Mouse (Mus musculus): ENCODE results near the gene Msh4. TPM values are rescaled to one million over a fixed set of nuclear protein-coding genes. Genes with fewer than 3 reads are reported as not detected.

The Msh4 gene
- polyA plus RNA-seq, 1 experiment = 1.8 TPM

- no peaks in the 10 kb centered on the region for H3K27me3 ChIP-seq (ENCODE audit: control insufficient read depth, insufficient read depth, low read length, poor library complexity, severe bottlenecking)
- H3K4me3 ChIP-seq (ENCODE audit: low read depth, low read length) = no peak overlapping the region
- no peak overlapping the region for H3K27ac ChIP-seq (ENCODE audit: insufficient read depth, low read length)
- H3K4me1 ChIP-seq (ENCODE audit: control insufficient read depth, insufficient read depth, low read length) = no peaks in the 10 kb centered on the region
- no peak overlapping the region for H3K9ac ChIP-seq (ENCODE audit: low read depth, poor library complexity, severe bottlenecking)
- TF ChIP-seq EP300 (IDR thresholded peaks at IDR 0.05; ENCODE audit: insufficient read depth, low read depth, low read length) (no peak), CTCF (IDR thresholded peaks at IDR 0.05; ENCODE audit: low read depth, low read length) (no peak), POLR2A (IDR thresholded peaks at IDR 0.05; ENCODE audit: insufficient read depth, low read length) (no peak)
- H3K36me3 ChIP-seq (ENCODE audit: control insufficient read depth, insufficient read depth, low read length, poor library complexity, severe bottlenecking) = no peaks in the 10 kb centered on the region
- H3K9me3 ChIP-seq (replicated peaks; ENCODE audit: control insufficient read depth, insufficient read depth, low read length, poor library complexity, severe bottlenecking) = no peaks in the 10 kb centered on the region
Measured at GRCm38 (mm10) chr3:153849368-153850015, 56.4 kb downstream of the Msh4 start.

- Histone ChIP-seq H3K36me3 (ENCODE audit: control insufficient read depth, insufficient read depth, low read length, poor library complexity, severe bottlenecking) (no peaks in the 10 kb centered on the region), H3K27me3 (ENCODE audit: control insufficient read depth, insufficient read depth, low read length, poor library complexity, severe bottlenecking) (no peaks in the 10 kb centered on the region), H3K4me1 (ENCODE audit: control insufficient read depth, insufficient read depth, low read length) (no peaks in the 10 kb centered on the region), H3K4me3 (ENCODE audit: low read depth, low read length) (no peak overlapping the region), H3K27ac (ENCODE audit: insufficient read depth, low read length) (no peak overlapping the region), H3K9ac (ENCODE audit: low read depth, poor library complexity, severe bottlenecking) (no peak overlapping the region), H3K9me3 (replicated peaks; ENCODE audit: control insufficient read depth, insufficient read depth, low read length, poor library complexity, severe bottlenecking) (no peaks in the 10 kb centered on the region)
- no peak for TF ChIP-seq POLR2A (IDR thresholded peaks at IDR 0.05; ENCODE audit: insufficient read depth, low read length)
- no peak for TF ChIP-seq EP300 (IDR thresholded peaks at IDR 0.05; ENCODE audit: insufficient read depth, low read depth, low read length)
Measured at GRCm38 (mm10) chr3:153847207-153847733, 58.7 kb downstream of the Msh4 start.

GRCm38 (mm10) chr3:153846109-153846508 is 59.8 kb downstream of the Msh4 start:
- no peaks in the 10 kb centered on the region for H3K36me3 ChIP-seq (ENCODE audit: control insufficient read depth, insufficient read depth, low read length, poor library complexity, severe bottlenecking)
- H3K27ac ChIP-seq (ENCODE audit: insufficient read depth, low read length) = no peak overlapping the region
- no peaks in the 10 kb centered on the region for H3K4me1 ChIP-seq (ENCODE audit: control insufficient read depth, insufficient read depth, low read length)
- TF ChIP-seq POLR2A (IDR thresholded peaks at IDR 0.05; ENCODE audit: insufficient read depth, low read length) (no peak), EP300 (IDR thresholded peaks at IDR 0.05; ENCODE audit: insufficient read depth, low read depth, low read length) (no peak), CTCF (IDR thresholded peaks at IDR 0.05; ENCODE audit: low read depth, low read length) (no peak)
- H3K4me3 ChIP-seq (ENCODE audit: low read depth, low read length) = no peak overlapping the region
- H3K9me3 ChIP-seq (replicated peaks; ENCODE audit: control insufficient read depth, insufficient read depth, low read length, poor library complexity, severe bottlenecking) = no peaks in the 10 kb centered on the region
- H3K9ac ChIP-seq (ENCODE audit: low read depth, poor library complexity, severe bottlenecking) = no peak overlapping the region
- H3K27me3 ChIP-seq (ENCODE audit: control insufficient read depth, insufficient read depth, low read length, poor library complexity, severe bottlenecking) = no peaks in the 10 kb centered on the region

DNA sequence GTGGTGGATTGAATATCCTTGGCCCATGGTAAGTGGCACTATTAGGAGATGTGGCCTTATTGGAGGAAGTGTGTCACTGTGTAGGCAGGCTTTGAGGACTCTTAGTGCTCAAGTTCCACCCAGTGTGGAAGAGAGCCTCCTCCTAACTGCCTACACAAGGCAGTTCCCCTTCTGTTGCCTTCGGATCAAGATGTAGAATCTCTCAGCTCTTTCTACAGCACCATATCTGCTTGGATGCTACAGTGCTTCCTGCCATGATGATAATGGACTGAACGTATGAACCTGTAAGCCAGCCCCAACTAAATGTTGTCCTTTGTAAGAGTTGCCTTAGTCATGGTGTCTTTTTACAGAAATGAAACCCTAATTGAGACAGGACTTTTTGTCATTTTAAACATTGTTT is 60.4 kb downstream of the Msh4 start:
- no peaks in the 10 kb centered on the region for H3K36me3 ChIP-seq (ENCODE audit: control insufficient read depth, insufficient read depth, low read length, poor library complexity, severe bottlenecking)
- H3K4me1 ChIP-seq (ENCODE audit: control insufficient read depth, insufficient read depth, low read length) = no peaks in the 10 kb centered on the region
- no peak overlapping the region for H3K27ac ChIP-seq (ENCODE audit: insufficient read depth, low read length)
- no peaks in the 10 kb centered on the region for H3K9me3 ChIP-seq (replicated peaks; ENCODE audit: control insufficient read depth, insufficient read depth, low read length, poor library complexity, severe bottlenecking)
- no peak overlapping the region for H3K4me3 ChIP-seq (ENCODE audit: low read depth, low read length)
- H3K9ac ChIP-seq (ENCODE audit: low read depth, poor library complexity, severe bottlenecking) = no peak overlapping the region
- TF ChIP-seq EP300 (IDR thresholded peaks at IDR 0.05; ENCODE audit: insufficient read depth, low read depth, low read length) (no peak), POLR2A (IDR thresholded peaks at IDR 0.05; ENCODE audit: insufficient read depth, low read length) (no peak), CTCF (IDR thresholded peaks at IDR 0.05; ENCODE audit: low read depth, low read length) (no peak)
- H3K27me3 ChIP-seq (ENCODE audit: control insufficient read depth, insufficient read depth, low read length, poor library complexity, severe bottlenecking) = no peaks in the 10 kb centered on the region

DNA sequence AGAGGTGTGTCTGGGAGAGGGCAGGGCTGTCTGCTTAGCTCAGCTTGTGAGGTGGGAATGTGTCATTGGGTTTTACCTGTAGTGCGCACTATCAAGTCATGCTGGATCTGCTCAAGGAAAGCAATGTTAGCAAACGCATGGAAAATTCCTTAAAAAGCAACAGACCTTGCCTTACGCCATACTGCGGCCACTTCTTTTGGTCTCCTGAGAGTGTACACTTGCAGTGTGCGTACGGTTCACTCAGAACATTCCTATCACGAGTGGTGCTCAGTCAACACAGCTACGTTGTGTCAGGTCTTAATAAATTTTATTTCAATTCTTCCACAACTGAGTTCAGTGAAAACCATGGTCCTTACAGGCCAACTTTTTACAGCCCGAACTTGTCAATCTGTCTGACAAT is 61.2 kb downstream of the Msh4 start:
- Histone ChIP-seq H3K9ac (ENCODE audit: low read depth, poor library complexity, severe bottlenecking) (no peak overlapping the region), H3K4me3 (ENCODE audit: low read depth, low read length) (no peak overlapping the region), H3K9me3 (replicated peaks; ENCODE audit: control insufficient read depth, insufficient read depth, low read length, poor library complexity, severe bottlenecking) (no peaks in the 10 kb centered on the region), H3K27me3 (ENCODE audit: control insufficient read depth, insufficient read depth, low read length, poor library complexity, severe bottlenecking) (no peaks in the 10 kb centered on the region), H3K36me3 (ENCODE audit: control insufficient read depth, insufficient read depth, low read length, poor library complexity, severe bottlenecking) (no peaks in the 10 kb centered on the region), H3K4me1 (ENCODE audit: control insufficient read depth, insufficient read depth, low read length) (no peaks in the 10 kb centered on the region), H3K27ac (ENCODE audit: insufficient read depth, low read length) (no peak overlapping the region)
- TF ChIP-seq EP300 (IDR thresholded peaks at IDR 0.05; ENCODE audit: insufficient read depth, low read depth, low read length) = no peak
- TF ChIP-seq POLR2A (IDR thresholded peaks at IDR 0.05; ENCODE audit: insufficient read depth, low read length) = no peak
- TF ChIP-seq CTCF (IDR thresholded peaks at IDR 0.05; ENCODE audit: low read depth, low read length) = no peak

DNA sequence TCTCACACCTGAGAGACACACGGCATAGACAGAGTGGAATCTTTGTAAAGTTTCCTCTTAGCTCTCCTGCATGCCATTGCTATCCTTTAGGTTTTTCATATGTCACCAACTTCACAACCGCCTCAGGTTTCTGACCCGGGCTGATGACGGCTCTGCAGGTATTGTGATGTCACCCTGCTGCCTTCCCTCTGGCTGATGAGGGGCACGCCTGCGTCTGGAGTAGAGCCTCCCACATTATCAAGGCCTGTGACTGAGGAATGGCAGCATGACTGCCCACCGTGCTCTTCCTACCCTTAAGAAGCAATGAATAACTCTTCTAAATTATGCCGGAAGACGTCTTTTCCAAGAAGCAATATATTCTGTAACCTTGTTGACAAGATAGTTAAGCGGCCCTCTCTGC is 61.9 kb downstream of the Msh4 start, which contains the start of gene Asb17:
Asb17 (plus strand) TSS at position 180 of the 400 bp plus-strand sequence.
- Histone ChIP-seq H3K9me3 (replicated peaks; ENCODE audit: control insufficient read depth, insufficient read depth, low read length, poor library complexity, severe bottlenecking) (no peaks in the 10 kb centered on the region), H3K4me1 (ENCODE audit: control insufficient read depth, insufficient read depth, low read length) (no peaks in the 10 kb centered on the region), H3K27ac (ENCODE audit: insufficient read depth, low read length) (no peak within 1 kb of the TSS), H3K36me3 (ENCODE audit: control insufficient read depth, insufficient read depth, low read length, poor library complexity, severe bottlenecking) (no peaks in the 10 kb centered on the region), H3K9ac (ENCODE audit: low read depth, poor library complexity, severe bottlenecking) (no peak within 1 kb of the TSS), H3K27me3 (ENCODE audit: control insufficient read depth, insufficient read depth, low read length, poor library complexity, severe bottlenecking) (no peaks in the 10 kb centered on the region), H3K4me3 (ENCODE audit: low read depth, low read length) (no peak within 1 kb of the TSS)
- no peak for TF ChIP-seq CTCF (IDR thresholded peaks at IDR 0.05; ENCODE audit: low read depth, low read length)
- TF ChIP-seq POLR2A (IDR thresholded peaks at IDR 0.05; ENCODE audit: insufficient read depth, low read length) = no peak
- TF ChIP-seq EP300 (IDR thresholded peaks at IDR 0.05; ENCODE audit: insufficient read depth, low read depth, low read length) = no peak

All from ES-Bruce4 (cell line).